Mouse (Mus musculus) kidney, adult 2 months (tissue): ENCODE data around the gene Top3b.

Source experiments
- CTCF ChIP-seq: fragments of 200-500 bp; conservative IDR thresholded peaks from 2 replicates; pipeline ENCODE4 v1.5.1; 2011; ENCODE audit warnings: low read depth, mild to moderate bottlenecking, control low read depth, low read length, moderate library complexity, mixed read lengths; ENCODE audit not compliant: insufficient read depth, insufficient read length
- POLR2A ChIP-seq: fragments of 200-500 bp; IDR thresholded peaks from one replicate; pipeline ENCODE4 v1.6.1; 2011; ENCODE audit warnings: low read depth, low read length, control low read depth

DNA sequence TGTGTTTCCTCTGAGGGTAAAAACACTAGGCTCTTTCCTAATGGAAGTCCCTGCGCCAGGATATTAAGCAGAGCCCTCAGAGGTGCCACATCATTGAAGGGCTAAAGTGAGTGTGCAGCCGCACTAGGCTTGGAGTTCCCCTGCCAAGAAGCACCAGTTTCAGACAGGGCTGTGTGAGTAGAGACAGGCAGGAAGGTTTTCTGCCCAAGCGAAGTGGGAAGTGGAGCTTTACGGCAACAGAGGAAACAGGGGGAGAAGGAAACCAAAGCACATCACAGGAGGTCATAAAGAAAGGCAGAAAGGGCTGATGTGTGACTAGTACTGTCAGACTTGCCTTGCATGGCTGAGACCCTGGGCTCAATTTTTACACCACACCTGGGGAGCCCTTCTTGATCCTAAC lies 31.8 kb downstream of the Top3b start:
- TF ChIP-seq POLR2A: no peak
- no peak for TF ChIP-seq CTCF
